Mouse (Mus musculus): ENCODE data around the gene Il33. TPM values are rescaled to one million over a fixed set of nuclear protein-coding genes. Genes with fewer than 3 reads are reported as not detected.

The Il33 gene
- polyA plus RNA-seq, 1 experiment: 3.1 TPM

DNA sequence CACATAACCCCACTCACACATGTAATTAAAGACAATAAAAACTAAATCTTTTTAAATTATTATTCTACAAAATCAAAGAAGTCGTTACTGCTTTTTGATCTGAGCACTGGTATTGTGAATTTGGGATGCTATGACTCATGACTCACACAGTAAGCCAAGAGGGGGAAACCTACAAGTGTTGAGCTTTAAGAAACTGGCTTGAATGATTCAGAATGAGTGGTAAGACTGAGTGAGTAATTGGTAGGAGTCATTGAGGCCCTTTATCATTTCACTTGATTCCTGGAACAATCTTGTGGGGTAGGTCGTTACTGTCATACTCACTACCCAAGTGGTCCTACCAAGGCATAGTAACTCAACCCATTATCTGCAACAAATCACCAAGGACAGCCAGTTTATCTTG lies 37.4 kb upstream of the Il33 start:
- Histone ChIP-seq H3K27me3 (ENCODE audit: control insufficient read depth, insufficient read depth, low read length) (no peaks in the 10 kb centered on the region), H3K4me1 (ENCODE audit: control insufficient read depth, insufficient read depth, insufficient read length) (no peaks in the 10 kb centered on the region), H3K36me3 (ENCODE audit: control insufficient read depth, insufficient read depth, low read length) (no peaks in the 10 kb centered on the region), H3K4me3 (ENCODE audit: extremely low read depth, insufficient read depth, insufficient read length) (no peak overlapping the region), H3K27ac (ENCODE audit: insufficient read depth, low read length) (no peak overlapping the region)
- no peak for TF ChIP-seq POLR2A (IDR thresholded peaks at IDR 0.05; ENCODE audit: low read depth, low read length)
- no peak for TF ChIP-seq CTCF (IDR thresholded peaks at IDR 0.05; ENCODE audit: extremely low read depth, insufficient read depth, insufficient read length, insufficient replicate concordance)
- WGBS: 90% methylated on average over 2 of the region's 2 CpGs
- DNase-seq (ENCODE audit: low read depth in 1 of 2, low spot score in 2 of 2): no peak

DNA sequence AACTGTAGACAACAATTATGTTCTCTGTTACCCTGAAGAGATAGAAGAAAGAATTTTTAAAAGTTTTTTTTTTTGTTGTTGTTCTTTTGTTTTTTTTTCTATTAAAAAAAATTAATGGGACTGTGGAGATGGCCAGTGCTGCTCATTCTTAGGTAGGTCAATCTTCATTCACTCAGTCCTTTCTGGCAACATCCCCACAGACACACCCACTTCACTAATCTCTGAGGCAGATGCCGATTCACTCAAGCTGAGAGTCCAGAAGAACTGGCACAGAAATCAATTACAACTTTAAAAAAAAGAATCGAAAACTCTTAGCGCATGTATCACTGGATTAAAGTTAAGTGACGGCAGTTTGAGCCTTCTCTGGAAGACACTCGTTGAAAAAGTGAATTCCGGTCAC lies 36.0 kb upstream of the Il33 start:
- TF ChIP-seq POLR2A (IDR thresholded peaks at IDR 0.05; ENCODE audit: low read depth, low read length): no peak
- no peak for TF ChIP-seq CTCF (IDR thresholded peaks at IDR 0.05; ENCODE audit: extremely low read depth, insufficient read depth, insufficient read length, insufficient replicate concordance)
- no peak for DNase-seq (ENCODE audit: low read depth in 1 of 2, low spot score in 2 of 2)
- Histone ChIP-seq H3K4me1 (ENCODE audit: control insufficient read depth, insufficient read depth, insufficient read length) (no peaks in the 10 kb centered on the region), H3K36me3 (ENCODE audit: control insufficient read depth, insufficient read depth, low read length) (no peaks in the 10 kb centered on the region), H3K4me3 (ENCODE audit: extremely low read depth, insufficient read depth, insufficient read length) (no peak overlapping the region), H3K27ac (ENCODE audit: insufficient read depth, low read length) (no peak overlapping the region), H3K27me3 (ENCODE audit: control insufficient read depth, insufficient read depth, low read length) (no peaks in the 10 kb centered on the region)
- WGBS: 92% methylated on average over 6 of the region's 6 CpGs

DNA sequence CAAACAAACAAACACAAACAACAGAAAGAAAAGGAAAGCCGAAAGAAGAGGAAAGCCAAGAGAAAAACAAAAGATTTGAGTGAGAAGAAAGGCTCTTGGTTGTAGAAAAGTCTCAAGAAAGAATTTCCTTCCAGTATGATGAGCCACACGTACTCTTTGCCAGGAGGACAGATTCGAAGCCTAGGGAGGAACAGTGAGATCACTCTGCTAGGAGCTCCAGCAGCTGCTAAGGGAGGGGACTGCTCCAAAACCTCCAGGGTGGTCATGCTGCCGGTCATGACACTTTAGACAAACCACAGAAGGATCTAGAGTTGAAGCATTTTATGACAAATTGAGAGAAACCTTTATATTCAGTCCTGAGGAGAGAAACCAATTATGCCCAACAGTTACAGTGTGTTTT lies 32.9 kb upstream of the Il33 start:
- H3K4me1 ChIP-seq (ENCODE audit: control insufficient read depth, insufficient read depth, insufficient read length): no peaks in the 10 kb centered on the region
- H3K36me3 ChIP-seq (ENCODE audit: control insufficient read depth, insufficient read depth, low read length): no peaks in the 10 kb centered on the region
- no peak for DNase-seq (ENCODE audit: low read depth in 1 of 2, low spot score in 2 of 2)
- TF ChIP-seq CTCF (IDR thresholded peaks at IDR 0.05; ENCODE audit: extremely low read depth, insufficient read depth, insufficient read length, insufficient replicate concordance): no peak
- TF ChIP-seq POLR2A (IDR thresholded peaks at IDR 0.05; ENCODE audit: low read depth, low read length): no peak
- H3K27me3 ChIP-seq (ENCODE audit: control insufficient read depth, insufficient read depth, low read length): no peaks in the 10 kb centered on the region
- no peak overlapping the region for H3K4me3 ChIP-seq (ENCODE audit: extremely low read depth, insufficient read depth, insufficient read length)
- WGBS: 82% methylated on average over 4 of the region's 4 CpGs
- no peak overlapping the region for H3K27ac ChIP-seq (ENCODE audit: insufficient read depth, low read length)

DNA sequence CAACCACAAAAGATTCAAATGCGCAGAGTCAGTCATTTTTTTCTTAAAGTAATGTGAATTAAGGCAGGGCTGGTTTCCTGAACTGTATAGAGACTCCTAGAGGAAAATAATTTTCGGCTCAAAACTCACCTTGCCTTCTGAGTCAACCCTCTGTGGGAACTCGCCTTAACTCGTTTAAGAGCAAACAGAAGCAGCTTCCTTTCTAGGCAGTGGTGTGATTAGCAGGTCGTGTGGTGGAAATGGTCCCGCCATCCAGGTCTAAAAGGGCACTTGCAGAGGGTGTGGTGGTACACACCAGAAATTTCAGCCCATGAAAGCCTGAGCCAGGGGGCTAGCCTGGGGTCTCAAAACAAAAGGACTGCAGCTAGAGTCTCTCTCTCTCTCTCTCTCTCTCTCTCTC lies 32.1 kb upstream of the Il33 start:
- WGBS: 71% methylated on average over 6 of the region's 6 CpGs
- Histone ChIP-seq H3K27me3 (ENCODE audit: control insufficient read depth, insufficient read depth, low read length) (no peaks in the 10 kb centered on the region), H3K27ac (ENCODE audit: insufficient read depth, low read length) (no peak overlapping the region), H3K36me3 (ENCODE audit: control insufficient read depth, insufficient read depth, low read length) (no peaks in the 10 kb centered on the region), H3K4me3 (ENCODE audit: extremely low read depth, insufficient read depth, insufficient read length) (no peak overlapping the region), H3K4me1 (ENCODE audit: control insufficient read depth, insufficient read depth, insufficient read length) (no peaks in the 10 kb centered on the region)
- no peak for TF ChIP-seq CTCF (IDR thresholded peaks at IDR 0.05; ENCODE audit: extremely low read depth, insufficient read depth, insufficient read length, insufficient replicate concordance)
- TF ChIP-seq POLR2A (IDR thresholded peaks at IDR 0.05; ENCODE audit: low read depth, low read length): no peak
- no peak for DNase-seq (ENCODE audit: low read depth in 1 of 2, low spot score in 2 of 2)

DNA sequence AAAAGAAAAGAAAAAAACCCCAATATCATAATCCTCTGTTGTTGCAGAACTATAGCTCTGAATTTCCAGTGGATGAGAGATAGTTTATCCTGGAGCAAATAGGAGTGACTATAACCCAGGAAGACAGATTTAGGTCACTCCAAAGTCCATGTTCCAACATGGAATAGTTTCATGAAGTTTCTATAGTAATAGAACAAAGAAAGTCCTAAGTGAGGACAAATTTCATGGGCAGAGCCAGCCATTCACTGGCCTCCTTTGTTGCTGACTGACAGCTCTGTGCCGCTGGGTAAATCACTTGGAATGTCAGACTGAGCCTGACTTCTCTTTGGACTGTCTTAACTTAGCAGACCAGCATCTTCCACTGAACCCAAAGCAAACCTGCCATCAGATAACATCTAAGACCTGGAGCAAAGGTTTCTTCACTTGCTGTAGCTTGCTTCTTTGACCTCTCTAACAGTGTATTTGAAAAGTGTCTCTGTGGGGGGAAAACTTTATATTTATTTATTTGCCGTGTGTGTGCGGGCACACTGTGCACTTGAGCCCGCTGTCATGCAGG lies 31.1 kb upstream of the Il33 start:
- TF ChIP-seq POLR2A (IDR thresholded peaks at IDR 0.05; ENCODE audit: low read depth, low read length) (no peak), CTCF (IDR thresholded peaks at IDR 0.05; ENCODE audit: extremely low read depth, insufficient read depth, insufficient read length, insufficient replicate concordance) (no peak)
- WGBS: 88% methylated on average over 4 of the region's 4 CpGs
- no peak for DNase-seq (ENCODE audit: low read depth in 1 of 2, low spot score in 2 of 2)

DNA sequence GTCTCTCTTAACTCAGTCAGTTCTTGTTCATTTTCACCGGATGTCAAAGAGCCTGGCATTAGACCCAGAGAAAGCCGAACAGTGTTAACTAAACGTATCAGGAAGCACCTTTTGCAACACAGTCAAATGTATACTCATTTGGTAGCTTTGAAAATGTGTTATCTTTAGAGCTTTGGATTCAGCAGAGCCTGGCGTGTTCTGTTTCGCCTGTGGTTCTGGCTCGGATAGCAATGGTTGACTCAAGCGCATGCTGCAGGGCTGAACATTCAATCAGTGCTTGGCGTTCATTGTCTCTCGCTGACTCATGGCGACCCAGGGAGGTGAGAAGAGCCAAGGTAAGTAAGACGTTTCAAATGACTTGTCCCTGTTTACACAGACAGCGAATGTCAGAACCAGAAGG lies 30.5 kb upstream of the Il33 start:
- DNase-seq (ENCODE audit: low read depth in 1 of 2, low spot score in 2 of 2): no peak
- H3K27ac ChIP-seq (ENCODE audit: insufficient read depth, low read length): no peak overlapping the region
- no peaks in the 10 kb centered on the region for H3K27me3 ChIP-seq (ENCODE audit: control insufficient read depth, insufficient read depth, low read length)
- no peaks in the 10 kb centered on the region for H3K36me3 ChIP-seq (ENCODE audit: control insufficient read depth, insufficient read depth, low read length)
- H3K4me1 ChIP-seq (ENCODE audit: control insufficient read depth, insufficient read depth, insufficient read length): no peaks in the 10 kb centered on the region
- no peak for TF ChIP-seq POLR2A (IDR thresholded peaks at IDR 0.05; ENCODE audit: low read depth, low read length)
- no peak for TF ChIP-seq CTCF (IDR thresholded peaks at IDR 0.05; ENCODE audit: extremely low read depth, insufficient read depth, insufficient read length, insufficient replicate concordance)
- WGBS: 88% methylated on average over 12 of the region's 12 CpGs
- H3K4me3 ChIP-seq (ENCODE audit: extremely low read depth, insufficient read depth, insufficient read length): no peak overlapping the region

More for the DNA sequence above, 31.1 kb upstream of the Il33 start:
- no peak overlapping the region for H3K4me3 ChIP-seq (ENCODE audit: extremely low read depth, insufficient read depth, insufficient read length)
- no peaks in the 10 kb centered on the region for H3K4me1 ChIP-seq (ENCODE audit: control insufficient read depth, insufficient read depth, insufficient read length)
- no peaks in the 10 kb centered on the region for H3K27me3 ChIP-seq (ENCODE audit: control insufficient read depth, insufficient read depth, low read length)
- H3K27ac ChIP-seq (ENCODE audit: insufficient read depth, low read length): no peak overlapping the region
- no peaks in the 10 kb centered on the region for H3K36me3 ChIP-seq (ENCODE audit: control insufficient read depth, insufficient read depth, low read length)

DNA sequence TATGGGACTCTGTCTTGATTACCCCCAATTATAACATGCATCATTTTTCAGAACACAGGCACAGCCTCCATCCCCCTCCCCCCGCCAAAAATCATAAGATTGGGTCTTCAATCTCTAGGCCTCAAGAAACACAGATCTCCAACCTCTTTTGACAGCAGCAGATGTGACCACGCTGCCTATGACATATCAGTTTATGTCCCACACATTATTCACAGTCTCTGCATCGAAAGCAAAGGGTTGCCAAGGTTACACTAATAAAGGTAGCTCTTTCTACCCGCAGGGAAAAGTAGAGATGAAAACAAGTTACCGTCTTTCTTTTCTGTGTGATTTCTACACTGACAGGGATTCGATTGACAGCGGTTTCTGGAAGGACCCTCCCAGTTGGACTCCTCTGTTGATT lies 29.9 kb upstream of the Il33 start:
- WGBS: 90% methylated on average over 7 of the region's 7 CpGs
- no peak for DNase-seq (ENCODE audit: low read depth in 1 of 2, low spot score in 2 of 2)
- TF ChIP-seq CTCF (IDR thresholded peaks at IDR 0.05; ENCODE audit: extremely low read depth, insufficient read depth, insufficient read length, insufficient replicate concordance) (no peak), POLR2A (IDR thresholded peaks at IDR 0.05; ENCODE audit: low read depth, low read length) (no peak)
- no peaks in the 10 kb centered on the region for H3K27me3 ChIP-seq (ENCODE audit: control insufficient read depth, insufficient read depth, low read length)
- H3K27ac ChIP-seq (ENCODE audit: insufficient read depth, low read length): no peak overlapping the region
- no peaks in the 10 kb centered on the region for H3K4me1 ChIP-seq (ENCODE audit: control insufficient read depth, insufficient read depth, insufficient read length)
- H3K36me3 ChIP-seq (ENCODE audit: control insufficient read depth, insufficient read depth, low read length): no peaks in the 10 kb centered on the region
- no peak overlapping the region for H3K4me3 ChIP-seq (ENCODE audit: extremely low read depth, insufficient read depth, insufficient read length)

All from spleen, adult 2 months (tissue).